Mouse (Mus musculus) G1E (cell line): ENCODE data around the gene Mob2. TPM values are rescaled to one million over a fixed set of nuclear protein-coding genes. Genes with fewer than 3 reads are reported as not detected.

Experiments used
- ATAC-seq: 2 replicates; pipeline ENCODE4 v1.8.0; 2016; ENCODE audit warnings: mild to moderate bottlenecking; ENCODE audit not compliant: insufficient number of reproducible peaks, poor library complexity, low FRiP score, severe bottlenecking; ENCODE audit errors: extremely low read depth
- DNase-seq: peaks from one replicate; pipeline ENCODE4 v3.0.0; 2012; ENCODE audit warnings: low spot score
- H3K27me3 ChIP-seq: 2 replicates; pipeline ENCODE4 v1.6.1; 2012; ENCODE audit warnings: mild to moderate bottlenecking, low read length, inconsistent platforms; ENCODE audit not compliant: insufficient read depth
- H3K36me3 ChIP-seq: replicated peaks from 2 replicates; pipeline ENCODE3; 2012; ENCODE audit warnings: mild to moderate bottlenecking, inconsistent platforms
- H3K4me1 ChIP-seq: 2 replicates; pipeline ENCODE4 v1.6.1; 2012; ENCODE audit warnings: low read depth, low read length, inconsistent platforms, mixed read lengths; ENCODE audit not compliant: insufficient read depth
- H3K4me3 ChIP-seq: 2 replicates; pipeline ENCODE4 v1.5.1; 2012; ENCODE audit warnings: low read depth, mild to moderate bottlenecking, inconsistent platforms, low read length, moderate library complexity, mixed read lengths
- H3K9me3 ChIP-seq: replicated peaks from 2 replicates; pipeline ENCODE4 v1.6.1; 2012; ENCODE audit warnings: inconsistent platforms
- CTCF ChIP-seq: IDR thresholded peaks from 2 replicates; pipeline ENCODE4 v1.5.1; 2012; ENCODE audit warnings: low read depth, low read length, inconsistent platforms, mixed read lengths
- GATA1 ChIP-seq: IDR thresholded peaks from 2 replicates; pipeline ENCODE4 v1.6.1; 2012; ENCODE audit warnings: borderline replicate concordance, low read length, inconsistent platforms, mixed read lengths
- GATA2 ChIP-seq: IDR thresholded peaks from 2 replicates; pipeline ENCODE4 v1.6.1; 2012; ENCODE audit warnings: low read depth, low read length, inconsistent platforms, borderline replicate concordance
- POLR2AphosphoS5 ChIP-seq: IDR thresholded peaks from 2 replicates; pipeline ENCODE4 v1.6.1; 2012; ENCODE audit warnings: low read depth, low read length, inconsistent platforms; ENCODE audit not compliant: insufficient replicate concordance
- TAL1 ChIP-seq: conservative IDR thresholded peaks from 2 replicates; pipeline ENCODE4 v1.6.1; 2012; ENCODE audit warnings: low read depth, low read length, inconsistent platforms, mixed read lengths
- polyA plus RNA-seq: library from polyadenylated mRNA; stranded (reverse); fragments of >175 nt; gene quantifications from 2 replicates; pipeline ENCODE4 v1.2.3, GENCODE M21; 2012
- total RNA-seq, 2 experiments: library from RNA; stranded (forward) in 1 of 2; stranded (reverse) in 1 of 2; fragments of 200-1000 nt in 1 of 2; fragments of >200 nt in 1 of 2; fragmentation: Nextera tagmentation in 1 of 2; gene quantifications; 2 replicates each; pipeline ENCODE4 v1.2.3; 2014 to 2017

Mob2 gene
- total and polyA plus RNA-seq, 3 experiments: 23.3 to 36.3 (median 33.9) TPM

- ATAC-seq (no peak), DNase-seq (no peak)
- TF ChIP-seq GATA1 (no peak), GATA2 (no peak), CTCF (no peak), TAL1 (no peak), POLR2AphosphoS5 (no peak)
- Histone ChIP-seq H3K4me1 (peaks cover 3% of the 10 kb centered on the region; the same call in 1 of the 2 replicates), H3K27me3 (no peaks in the 10 kb centered on the region), H3K36me3 (peaks cover 71% of the 10 kb centered on the region), H3K9me3 (no peaks in the 10 kb centered on the region), H3K4me3 (no peak overlapping the region)
Measured at GRCm38 (mm10) chr7:142019699-142020098, 41.2 kb downstream of the Mob2 start.

GRCm38 (mm10) chr7:142016562-142016961 is 44.3 kb downstream of the Mob2 start:
- TF ChIP-seq TAL1: no peak
- peak; percentile 37; the same call in 1 of the 2 replicates for TF ChIP-seq CTCF
- no peak for TF ChIP-seq POLR2AphosphoS5
- TF ChIP-seq GATA1: no peak
- TF ChIP-seq GATA2: no peak
- DNase-seq: no peak

GRCm38 (mm10) chr7:142001597-142002340 is 59.1 kb downstream of the Mob2 start:
- no peaks in the 10 kb centered on the region for H3K9me3 ChIP-seq
- H3K4me1 ChIP-seq: no peaks in the 10 kb centered on the region
- H3K27me3 ChIP-seq: peaks cover 4% of the 10 kb centered on the region; the same call in 1 of the 2 replicates
- peaks cover 44% of the 10 kb centered on the region for H3K36me3 ChIP-seq
- TF ChIP-seq CTCF (no peak), GATA1 (no peak), POLR2AphosphoS5 (no peak)
- H3K4me3 ChIP-seq: no peak overlapping the region
- no peak for ATAC-seq
- DNase-seq: no peak

More at GRCm38 (mm10) chr7:142016562-142016961, 44.3 kb downstream of the Mob2 start:
- ATAC-seq: no peak
- Histone ChIP-seq H3K9me3 (no peaks in the 10 kb centered on the region), H3K36me3 (peaks cover 73% of the 10 kb centered on the region), H3K27me3 (no peaks in the 10 kb centered on the region), H3K4me3 (no peak overlapping the region), H3K4me1 (peaks cover 3% of the 10 kb centered on the region; the same call in 1 of the 2 replicates)

GRCm38 (mm10) chr7:142000661-142001060 is 60.2 kb downstream of the Mob2 start:
- no peaks in the 10 kb centered on the region for H3K4me1 ChIP-seq
- no peak for DNase-seq
- H3K36me3 ChIP-seq: peaks cover 33% of the 10 kb centered on the region
- H3K27me3 ChIP-seq: peaks cover 8% of the 10 kb centered on the region; the same call in 1 of the 2 replicates
- no peak for TF ChIP-seq GATA1
- TF ChIP-seq GATA2: no peak
- no peak for TF ChIP-seq CTCF
- no peak for TF ChIP-seq POLR2AphosphoS5
- TF ChIP-seq TAL1: no peak
- H3K4me3 ChIP-seq: no peak overlapping the region
- no peak for ATAC-seq
- H3K9me3 ChIP-seq: no peaks in the 10 kb centered on the region

- ATAC-seq (no peak), DNase-seq (no peak)
- Histone ChIP-seq H3K27me3 (peaks cover 32% of the 10 kb centered on the region; the same call in 1 of the 2 replicates), H3K4me1 (no peaks in the 10 kb centered on the region), H3K36me3 (no peaks in the 10 kb centered on the region), H3K4me3 (no peak overlapping the region), H3K9me3 (no peaks in the 10 kb centered on the region)
- no peak for TF ChIP-seq GATA2
Measured at GRCm38 (mm10) chr7:141994121-141994520, 66.7 kb downstream of the Mob2 start.

GRCm38 (mm10) chr7:141991183-141991582 is 69.7 kb downstream of the Mob2 start:
- peaks cover 48% of the 10 kb centered on the region for H3K27me3 ChIP-seq
- no peak for ATAC-seq
- H3K36me3 ChIP-seq: no peaks in the 10 kb centered on the region

More at GRCm38 (mm10) chr7:141991183-141991582, 69.7 kb downstream of the Mob2 start:
- TF ChIP-seq GATA2: no peak
- TF ChIP-seq POLR2AphosphoS5: no peak
- DNase-seq: no peak
- Histone ChIP-seq H3K9me3 (no peaks in the 10 kb centered on the region), H3K4me3 (no peak overlapping the region), H3K4me1 (no peaks in the 10 kb centered on the region)
